Mouse (Mus musculus): ENCODE data around the gene Stard7.
"Not testable (repeated sequence)": the region's sequence is repeated elsewhere in the genome, so short reads cannot be mapped to it uniquely, and the experiment has no call there.

Gene Stard7

GRCm38 (mm10) chr2:127269491-127270299 lies at the start of gene Stard7:
TSS of gene Stard7 (plus strand) at chr2:127270218.
- in situ Hi-C loops (cut with MboI, MseI) = no loop called here

GRCm38 (mm10) chr2:127225261-127225660 lies 44.8 kb upstream of the Stard7 start:
- in situ Hi-C loops (cut with MboI, MseI) = loop anchor here (25.0 kb wide), 1 partner anchor 1437 kb away; no protein-coding TSS in a partner anchor

DNA sequence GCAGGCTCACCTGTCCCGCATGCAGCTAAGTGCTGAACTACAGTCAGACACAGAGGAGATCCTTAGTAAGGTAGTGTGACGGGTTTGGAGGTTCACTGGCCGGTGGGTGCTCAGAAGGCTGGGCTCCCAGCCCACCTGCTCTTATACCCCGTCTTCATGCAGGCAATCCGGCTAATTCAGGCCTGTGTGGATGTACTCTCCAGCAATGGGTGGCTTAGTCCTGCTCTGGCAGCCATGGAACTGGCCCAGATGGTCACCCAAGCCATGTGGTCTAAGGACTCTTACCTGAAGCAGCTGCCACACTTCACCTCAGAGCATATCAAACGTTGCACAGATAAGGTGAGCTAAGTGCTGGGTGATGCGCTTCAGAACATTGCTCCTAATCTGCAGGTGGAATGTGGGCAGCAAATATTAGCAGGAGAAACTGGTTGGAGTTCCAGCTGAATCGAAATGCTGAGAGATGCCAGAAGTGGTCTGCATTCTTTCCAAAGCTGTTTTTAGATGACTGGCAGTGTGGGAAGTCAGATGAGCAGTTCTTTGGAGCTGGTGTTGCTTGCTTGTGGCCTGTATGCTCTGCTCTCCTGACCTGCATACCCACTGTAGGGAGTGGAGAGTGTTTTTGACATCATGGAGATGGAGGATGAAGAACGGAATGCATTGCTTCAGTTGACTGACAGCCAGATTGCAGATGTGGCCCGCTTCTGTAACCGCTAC lies 32.0 kb upstream of the Stard7 start:
- in situ Hi-C loops (cut with MboI, MseI) = loop anchor here (25.0 kb wide), 1 partner anchor 1424 kb away; no protein-coding TSS in a partner anchor

- in situ Hi-C loops (cut with MboI, MseI) = loop anchor here (25.0 kb wide), 1 partner anchor 1422 kb away; no protein-coding TSS in a partner anchor
Measured at GRCm38 (mm10) chr2:127240065-127240464, 30.0 kb upstream of the Stard7 start.

DNA sequence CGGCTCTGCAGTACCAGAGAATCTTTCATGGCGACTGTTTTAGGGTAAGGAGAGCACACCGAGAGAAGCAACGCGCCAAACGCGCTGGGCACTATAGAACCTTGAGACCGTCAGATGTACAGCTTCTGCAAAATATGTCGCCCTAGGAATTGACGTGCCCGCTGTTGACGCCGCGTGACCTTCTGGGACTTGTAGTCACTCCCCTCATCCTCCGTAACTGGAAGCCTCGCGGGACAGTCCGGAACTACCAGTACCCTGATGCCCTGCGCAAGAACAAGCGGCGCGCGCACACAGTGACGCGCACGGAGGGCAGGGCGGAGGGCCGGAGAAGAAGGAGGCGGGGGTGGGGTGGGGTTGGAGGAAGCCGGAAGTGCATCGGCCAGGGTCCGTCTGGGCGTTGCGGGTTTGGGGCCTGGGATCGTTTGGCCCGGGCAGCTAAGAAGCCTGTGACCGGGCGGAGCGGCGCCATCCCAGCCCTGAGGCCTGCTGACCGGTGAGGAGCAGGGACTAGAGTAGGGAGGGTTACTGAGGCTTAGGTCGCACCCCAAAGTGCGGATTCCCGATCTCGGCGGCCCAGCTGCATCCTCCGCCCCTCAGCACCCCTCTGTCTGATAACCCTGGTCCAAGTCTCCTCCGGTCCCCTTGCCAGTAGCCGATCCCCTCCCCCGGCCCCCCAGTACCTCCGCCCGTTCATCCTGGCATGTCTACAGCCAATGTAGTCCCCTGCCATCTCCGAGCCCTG lies 22.3 kb upstream of the Stard7 start, which contains the start of the genes Ciao1 and Tmem127:
TSS of gene Ciao1 (minus strand) at position 225 of the 742 bp plus-strand sequence.
TSS of gene Tmem127 (plus strand) at position 317 of the 742 bp plus-strand sequence.
- in situ Hi-C loops (cut with MboI, MseI) = loop anchor here (5.0 to 25.0 kb wide), 2 partner anchors 35 to 1415 kb away; no protein-coding TSS in a partner anchor

DNA sequence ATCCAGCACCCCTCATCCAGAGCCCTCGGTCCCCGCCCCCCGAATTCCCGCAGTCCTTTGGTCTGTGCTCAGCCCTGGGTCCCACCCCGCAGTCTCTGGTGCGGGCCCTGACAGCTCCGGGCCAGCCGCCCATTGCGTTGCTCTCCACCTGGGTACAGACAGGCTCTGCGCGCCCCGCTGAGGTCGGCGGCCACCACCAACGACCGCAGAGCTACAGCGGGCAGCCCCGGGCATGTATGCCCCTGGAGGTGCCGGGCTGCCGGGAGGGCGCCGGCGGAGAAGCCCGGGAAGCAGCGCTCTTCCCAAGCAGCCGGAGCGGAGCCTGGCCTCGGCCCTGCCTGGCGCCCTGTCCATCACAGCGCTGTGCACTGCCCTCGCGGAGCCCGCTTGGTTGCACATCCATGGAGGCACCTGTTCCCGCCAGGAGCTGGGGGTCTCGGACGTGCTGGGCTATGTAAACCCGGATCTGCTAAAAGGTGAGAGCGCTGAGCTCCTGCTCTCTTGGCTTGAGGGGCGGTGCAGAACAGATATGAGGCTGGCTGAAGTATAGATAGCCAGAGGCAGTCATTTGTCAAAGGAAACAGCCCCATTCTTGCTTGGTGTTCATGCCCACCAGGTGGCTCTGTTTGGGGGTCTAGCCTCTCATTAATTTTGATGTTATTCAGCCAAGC lies 21.5 kb upstream of the Stard7 start:
- in situ Hi-C loops (cut with MboI, MseI) = loop anchor here (5.0 to 25.0 kb wide), 2 partner anchors 36 to 1414 kb away; no protein-coding TSS in a partner anchor

GRCm38 (mm10) chr2:127250291-127251008 lies 19.6 kb upstream of the Stard7 start:
- in situ Hi-C loops (cut with MboI, MseI) = loop anchor here (5.0 kb wide), 1 partner anchor 92 kb away; no protein-coding TSS in a partner anchor

GRCm38 (mm10) chr2:127251457-127251856 lies 18.6 kb upstream of the Stard7 start:
- in situ Hi-C loops (cut with MboI, MseI) = loop anchor here (5.0 kb wide), 1 partner anchor 91 kb away; no protein-coding TSS in a partner anchor

- in situ Hi-C loops (cut with MboI, MseI) = loop anchor here (5.0 kb wide), 1 partner anchor 90 kb away; no protein-coding TSS in a partner anchor
Measured at GRCm38 (mm10) chr2:127251880-127252527, 18.0 kb upstream of the Stard7 start.

- in situ Hi-C loops (cut with MboI, MseI) = loop anchor here (5.0 kb wide), 1 partner anchor 90 kb away; no protein-coding TSS in a partner anchor
Measured at GRCm38 (mm10) chr2:127252787-127253186, 17.2 kb upstream of the Stard7 start.

- in situ Hi-C loops (cut with MboI, MseI) = loop anchor here (5.0 kb wide), 1 partner anchor 88 kb away; no protein-coding TSS in a partner anchor
Measured at GRCm38 (mm10) chr2:127254604-127255134, 15.3 kb upstream of the Stard7 start.

GRCm38 (mm10) chr2:127255294-127255693 lies 14.7 kb upstream of the Stard7 start:
- in situ Hi-C loops (cut with MboI, MseI) = no loop called here

DNA sequence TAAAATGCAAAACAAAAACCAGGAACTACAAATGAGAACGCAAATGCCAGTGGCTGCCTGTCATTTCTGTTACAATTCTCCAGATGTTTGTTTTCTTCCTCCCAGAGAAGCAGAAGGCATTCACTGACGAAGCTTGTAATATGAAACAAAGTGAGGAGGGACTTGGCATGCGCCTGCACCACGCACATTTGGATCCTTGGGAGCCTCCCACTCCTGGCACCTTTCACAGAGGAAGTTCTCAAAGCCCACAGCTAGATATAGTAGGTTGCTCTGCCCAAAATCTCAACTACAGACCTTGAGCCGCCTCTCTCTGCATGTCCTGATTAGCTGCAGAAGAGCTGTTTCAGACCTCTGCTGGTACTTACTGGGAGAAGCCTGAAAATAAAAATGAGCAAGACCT lies 10.7 kb upstream of the Stard7 start:
- in situ Hi-C loops (cut with MboI, MseI) = no loop called here

- in situ Hi-C loops (cut with MboI, MseI) = no loop called here
Measured at GRCm38 (mm10) chr2:127262480-127262879, 7.5 kb upstream of the Stard7 start.

- in situ Hi-C loops (cut with MboI, MseI) = no loop called here
Measured at GRCm38 (mm10) chr2:127267854-127268253, 2.2 kb upstream of the Stard7 start.

GRCm38 (mm10) chr2:127270300-127271041 lies 453 bp downstream of the Stard7 start:
- in situ Hi-C loops (cut with MboI, MseI) = no loop called here

DNA sequence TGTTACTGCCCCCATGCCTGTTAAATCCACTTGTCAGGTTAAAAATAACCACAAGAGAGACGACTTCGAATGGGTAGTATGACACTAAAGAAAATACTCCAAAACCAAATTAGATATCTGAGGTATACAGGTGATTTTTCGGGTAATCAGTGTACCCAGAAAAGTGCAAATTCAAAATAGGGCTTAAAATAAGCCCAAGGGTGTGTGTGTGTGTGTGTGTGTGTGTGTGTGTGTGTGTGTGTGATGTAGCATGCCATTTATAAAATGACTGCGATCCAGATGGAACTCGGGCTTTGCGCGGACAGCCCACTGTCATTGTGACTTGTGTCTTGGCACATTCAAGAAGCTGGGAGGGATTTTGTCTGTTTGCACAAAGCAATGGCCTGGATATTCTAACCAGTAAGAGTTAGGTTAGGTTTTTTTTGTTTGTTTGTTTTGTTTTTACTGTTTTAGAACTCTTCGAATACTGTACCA lies 1.1 kb downstream of the Stard7 start:
- in situ Hi-C loops (cut with MboI, MseI) = no loop called here

DNA sequence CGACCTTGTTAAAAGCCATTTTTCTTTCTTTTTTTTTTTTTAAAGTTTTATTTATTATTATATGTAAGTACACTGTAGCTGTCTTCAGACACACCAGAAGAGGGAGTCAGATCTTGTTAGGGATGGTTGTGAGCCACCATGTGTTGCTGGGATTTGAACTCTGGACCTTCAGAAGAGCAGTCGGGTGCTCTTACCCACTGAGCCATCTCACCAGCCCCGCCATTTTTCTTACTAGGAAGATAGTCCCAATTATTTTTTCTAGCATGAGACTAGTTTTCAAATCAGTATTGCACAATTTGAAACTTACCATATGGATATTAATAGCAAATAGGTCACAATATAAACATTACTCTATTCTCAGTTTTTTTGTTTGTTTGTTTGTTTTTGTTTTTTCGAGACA lies 2.0 kb downstream of the Stard7 start:
- in situ Hi-C loops (cut with MboI, MseI) = not testable (repeated sequence)
